Mouse (Mus musculus) ES-Bruce4 (cell line): ENCODE data around the gene Rpl5.

Experiments used
- CTCF ChIP-seq: IDR thresholded peaks from one replicate; pipeline ENCODE4 v1.8.1; 2011; ENCODE audit warnings: low read depth, low read length
- EP300 ChIP-seq: IDR thresholded peaks from 2 replicates; pipeline ENCODE4 v1.6.1; 2011; ENCODE audit warnings: low read depth, low read length; ENCODE audit not compliant: insufficient read depth
- POLR2A ChIP-seq: IDR thresholded peaks from one replicate; pipeline ENCODE4 v1.8.1; 2011; ENCODE audit warnings: low read length; ENCODE audit not compliant: insufficient read depth

GRCm38 (mm10) chr5:107866127-107867126, 33.9 kb upstream of the Rpl5 start:
- TF ChIP-seq CTCF (no peak), POLR2A (no peak), EP300 (no peak)
